Mouse (Mus musculus) stomach, postnatal 0 days (tissue): ENCODE results near the gene Ppp1r2. TPM values are rescaled to one million over a fixed set of nuclear protein-coding genes. Genes with fewer than 3 reads are reported as not detected.
A peak's percentile ranks its signal among the peaks of the same experiment; 100 is the strongest.

Experiments
- ATAC-seq: fragments of 200-750 bp; cut with Nextera tagmentation; 2 replicates; pipeline ENCODE4 v1.8.0; 2017; ENCODE audit not compliant: low FRiP score, low TSS enrichment
- DNase-seq: peaks from one replicate; pipeline ENCODE4 v3.0.0-alpha.2; 2016; ENCODE audit warnings: low spot score
- H3K27ac ChIP-seq: fragments of 300-500 bp; sonication (generic); replicated peaks from 2 replicates; pipeline ENCODE4 v1.5.1; 2014; ENCODE audit warnings: mild to moderate bottlenecking, control low read depth
- H3K27me3 ChIP-seq: fragments of 300-500 bp; sonication (generic); 2 replicates; pipeline ENCODE4 v1.6.1; 2014; ENCODE audit warnings: low read length; ENCODE audit not compliant: control insufficient read depth, insufficient read depth
- H3K36me3 ChIP-seq: fragments of 300-500 bp; sonication (generic); 2 replicates; pipeline ENCODE4 v1.6.1; 2014; ENCODE audit warnings: low read length, mixed read lengths; ENCODE audit not compliant: control insufficient read depth, insufficient read depth
- H3K4me1 ChIP-seq: fragments of 300-500 bp; sonication (generic); replicated peaks from 2 replicates; pipeline ENCODE4 v1.6.1; 2014; ENCODE audit warnings: antibody characterized with exemption; ENCODE audit not compliant: control insufficient read depth, insufficient read depth
- H3K4me2 ChIP-seq: fragments of 300-500 bp; sonication (generic); replicated peaks from 2 replicates; pipeline ENCODE4 v1.6.1; 2014; ENCODE audit warnings: low read depth, mild to moderate bottlenecking, control low read depth, moderate library complexity
- H3K4me3 ChIP-seq: fragments of 300-500 bp; sonication (generic); 2 replicates; pipeline ENCODE4 v1.5.1; 2014; ENCODE audit warnings: low read depth, low read length, control low read depth
- H3K9ac ChIP-seq: fragments of 300-500 bp; sonication (generic); 2 replicates; pipeline ENCODE4 v1.6.1; 2014; ENCODE audit warnings: mild to moderate bottlenecking, low read length, control low read depth, mixed read lengths
- H3K9me3 ChIP-seq: fragments of 300-500 bp; sonication (generic); 2 replicates; pipeline ENCODE4 v1.6.1; 2016; ENCODE audit warnings: low read length; ENCODE audit not compliant: control insufficient read depth
- CTCF ChIP-seq: IDR thresholded peaks from 2 replicates; pipeline ENCODE4 v1.5.1; 2016; ENCODE audit warnings: antibody characterized with exemption, low read depth, mild to moderate bottlenecking, moderate library complexity
- EP300 ChIP-seq: optimal IDR thresholded peaks from 2 replicates; pipeline ENCODE3; 2016; ENCODE audit warnings: antibody characterized with exemption
- WGBS: fragments of 180-500 bp; shearing (Covaris S2); extraction: QIAGEN DNeasy Blood & Tissue Kit; methylation state at CpG from one replicate; pipeline ENCODE4 v1.1.7; 2014; 5-methylcytosine and 5-hydroxymethylcytosine counted together
- polyA plus RNA-seq: library from polyadenylated mRNA; unstranded; fragments of >200 nt; fragmentation: Nextera tagmentation; extraction: Ambion mirVana; gene quantifications from 2 replicates; pipeline ENCODE4 v1.2.1, GENCODE M21; 2015

The Ppp1r2 gene
- polyA plus RNA-seq, 1 experiment from 2014 or later = 99.7 TPM

- H3K36me3 ChIP-seq = no peaks in the 10 kb centered on the region
- DNase-seq (peak; percentile 61), ATAC-seq (peak; percentile 76)
- 8% methylated on average over 20 of the region's 20 CpGs for WGBS
- H3K9ac ChIP-seq = 0 out of 2 replicates have a peak overlapping the region, but pooled peaks have one; percentile 39
- H3K9me3 ChIP-seq = no peaks in the 10 kb centered on the region
- H3K4me2 ChIP-seq = peak overlapping the region; percentile 37
- peak overlapping the region; percentile 23 for H3K4me3 ChIP-seq
- H3K27me3 ChIP-seq = no peaks in the 10 kb centered on the region
- peaks cover 7% of the 10 kb centered on the region for H3K4me1 ChIP-seq
- no peak for TF ChIP-seq CTCF
- no peak for TF ChIP-seq EP300
- peak overlapping the region; percentile 61 for H3K27ac ChIP-seq
Observed at GRCm38 (mm10) chr16:31233541-31234339, 41.3 kb downstream of the Ppp1r2 start.

GRCm38 (mm10) chr16:31233167-31233498, 41.9 kb downstream of the Ppp1r2 start:
- WGBS = 22% methylated on average over 4 of the region's 4 CpGs
- H3K4me1 ChIP-seq = peaks cover 7% of the 10 kb centered on the region
- H3K27me3 ChIP-seq = no peaks in the 10 kb centered on the region
- no peak overlapping the region for H3K9ac ChIP-seq
- TF ChIP-seq CTCF (no peak), EP300 (no peak)
- H3K9me3 ChIP-seq = no peaks in the 10 kb centered on the region
- DNase-seq = no peak
- ATAC-seq = peak; percentile 3; the same call in 1 of the 2 replicates
- H3K27ac ChIP-seq = peak overlapping the region; percentile 61
- no peaks in the 10 kb centered on the region for H3K36me3 ChIP-seq
- peak overlapping the region; percentile 37 for H3K4me2 ChIP-seq
- H3K4me3 ChIP-seq = peak overlapping the region; percentile 23

- no peaks in the 10 kb centered on the region for H3K27me3 ChIP-seq
- H3K9me3 ChIP-seq = no peaks in the 10 kb centered on the region
- H3K27ac ChIP-seq = peak overlapping the region; percentile 61; the same call in 1 of the 2 replicates
- TF ChIP-seq EP300 (no peak), CTCF (no peak)
- 55% methylated on average over 5 of the region's 5 CpGs for WGBS
- H3K4me3 ChIP-seq = no peak overlapping the region
- no peak for DNase-seq
- no peaks in the 10 kb centered on the region for H3K36me3 ChIP-seq
- H3K4me1 ChIP-seq = peaks cover 7% of the 10 kb centered on the region
- H3K4me2 ChIP-seq = peak overlapping the region; percentile 37; the same call in 1 of the 2 replicates
- ATAC-seq = no peak
- H3K9ac ChIP-seq = no peak overlapping the region
Observed at GRCm38 (mm10) chr16:31232491-31233166, 42.4 kb downstream of the Ppp1r2 start.

- Histone ChIP-seq H3K36me3 (no peaks in the 10 kb centered on the region), H3K4me2 (no peak overlapping the region), H3K27ac (no peak overlapping the region), H3K4me3 (no peak overlapping the region), H3K9ac (no peak overlapping the region), H3K4me1 (peaks cover 7% of the 10 kb centered on the region), H3K9me3 (no peaks in the 10 kb centered on the region), H3K27me3 (no peaks in the 10 kb centered on the region)
- ATAC-seq (no peak), DNase-seq (no peak)
- no peak for TF ChIP-seq EP300
- no peak for TF ChIP-seq CTCF
- 63% methylated on average over 5 of the region's 5 CpGs for WGBS
Observed at GRCm38 (mm10) chr16:31231591-31231990, 43.5 kb downstream of the Ppp1r2 start.

GRCm38 (mm10) chr16:31227746-31228145, 47.3 kb downstream of the Ppp1r2 start:
- ATAC-seq (no peak), DNase-seq (no peak)
- H3K9me3 ChIP-seq = no peaks in the 10 kb centered on the region
- TF ChIP-seq EP300 (no peak), CTCF (no peak)
- no peaks in the 10 kb centered on the region for H3K36me3 ChIP-seq
- no peaks in the 10 kb centered on the region for H3K4me1 ChIP-seq
- no peak overlapping the region for H3K4me3 ChIP-seq
- no peak overlapping the region for H3K4me2 ChIP-seq
- no peak overlapping the region for H3K27ac ChIP-seq
- no peaks in the 10 kb centered on the region for H3K27me3 ChIP-seq
- H3K9ac ChIP-seq = no peak overlapping the region
- 91% methylated on average over 1 of the region's 1 CpGs for WGBS

GRCm38 (mm10) chr16:31215271-31215670, 59.8 kb downstream of the Ppp1r2 start:
- H3K36me3 ChIP-seq = no peaks in the 10 kb centered on the region

More at GRCm38 (mm10) chr16:31215271-31215670, 59.8 kb downstream of the Ppp1r2 start:
- Histone ChIP-seq H3K9ac (no peak overlapping the region), H3K27me3 (no peaks in the 10 kb centered on the region), H3K4me2 (no peak overlapping the region), H3K27ac (no peak overlapping the region), H3K4me1 (no peaks in the 10 kb centered on the region), H3K4me3 (no peak overlapping the region), H3K9me3 (no peaks in the 10 kb centered on the region)
- no peak for ATAC-seq
- DNase-seq = no peak
- TF ChIP-seq EP300 (no peak), CTCF (no peak)
- WGBS = 94% methylated on average over 4 of the region's 4 CpGs
